In the genomic region with DNA sequence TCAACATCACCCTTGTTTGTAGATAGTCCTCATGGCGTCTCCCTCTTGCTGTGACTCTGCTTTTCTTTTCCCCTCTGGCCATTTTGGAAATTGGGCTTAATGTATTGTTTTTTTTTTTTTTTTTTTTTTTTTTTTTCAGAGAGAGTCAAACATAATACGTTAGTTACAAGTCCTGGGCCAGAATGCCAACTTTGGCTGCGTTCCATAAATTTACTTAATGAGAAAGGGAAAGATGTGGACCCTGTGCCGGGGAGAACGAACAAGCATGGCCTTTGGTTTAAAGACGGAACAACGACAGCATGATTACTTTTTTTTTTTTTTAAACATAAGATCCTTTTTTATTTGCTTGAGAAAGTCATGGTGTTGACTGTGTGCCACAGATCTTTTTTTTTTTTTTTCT, we compare ENCODE assay signal across 26 mouse cellular contexts. TPM values are rescaled to one million over a fixed set of nuclear protein-coding genes. Genes with fewer than 3 reads are reported as not detected.
DNase-seq lines count a peak whose midpoint lies in the region; ATAC-seq lines count a peak whose summit lies in the region.
"Had no signal": no experiment of that assay in that cellular context is flagged by ENCODE, and none has a peak within 500 bp of the region (broad histone marks: within the 10 kb centered on the region; RNA-seq: fewer than 3 reads in every experiment).

No protein-coding gene starts in this region.

- no peaks in the 10 kb centered on the region for H3K9me3 ChIP-seq in forebrain, embryonic 13.5 days (replicated peaks)
- H3K9me3 ChIP-seq in forebrain, embryonic 12.5 days, result no peaks in the 10 kb centered on the region
- H3K9me3 ChIP-seq in kidney, embryonic 15.5 days (replicated peaks), result no peaks in the 10 kb centered on the region
- H3K9me3 ChIP-seq: embryonic facial prominence, embryonic 12.5 days; heart, embryonic 12.5 days; hindbrain, embryonic 12.5 days had no signal

- H3K36me3 ChIP-seq in forebrain, embryonic 13.5 days (ENCODE audit: poor library complexity, severe bottlenecking), result no peaks in the 10 kb centered on the region
- H3K36me3 ChIP-seq in forebrain, embryonic 12.5 days (replicated peaks), result no peaks in the 10 kb centered on the region
- H3K36me3 ChIP-seq in kidney, embryonic 15.5 days, result no peaks in the 10 kb centered on the region
- H3K36me3 ChIP-seq: embryonic facial prominence, embryonic 12.5 days; heart, embryonic 12.5 days; hindbrain, embryonic 12.5 days had no signal

- no peak overlapping the region for H3K4me3 ChIP-seq in forebrain, embryonic 13.5 days
- no peak overlapping the region for H3K4me3 ChIP-seq in forebrain, embryonic 12.5 days (replicated peaks)
- no peak overlapping the region for H3K4me3 ChIP-seq in kidney, embryonic 15.5 days (replicated peaks)
- H3K4me3 ChIP-seq: embryonic facial prominence, embryonic 12.5 days; heart, adult 2 months; heart, embryonic 12.5 days; hindbrain, embryonic 12.5 days had no signal

- no peak overlapping the region for H3K9ac ChIP-seq in forebrain, embryonic 13.5 days
- no peak overlapping the region for H3K9ac ChIP-seq in forebrain, embryonic 12.5 days
- H3K9ac ChIP-seq in kidney, embryonic 15.5 days, result no peak overlapping the region
- H3K9ac ChIP-seq: embryonic facial prominence, embryonic 12.5 days; forebrain, postnatal 0 days; heart, embryonic 12.5 days; hindbrain, embryonic 12.5 days had no signal

- no peaks in the 10 kb centered on the region for H3K27me3 ChIP-seq in forebrain, embryonic 13.5 days
- H3K27me3 ChIP-seq in forebrain, embryonic 12.5 days, result no peaks in the 10 kb centered on the region
- H3K27me3 ChIP-seq in kidney, embryonic 15.5 days, result no peaks in the 10 kb centered on the region
- H3K27me3 ChIP-seq: embryonic facial prominence, embryonic 12.5 days; heart, embryonic 12.5 days; hindbrain, embryonic 12.5 days; Patski had no signal

- H3K4me2 ChIP-seq in forebrain, embryonic 13.5 days, result no peak overlapping the region
- H3K4me2 ChIP-seq in forebrain, embryonic 12.5 days, result no peak overlapping the region
- no peak overlapping the region for H3K4me2 ChIP-seq in kidney, embryonic 15.5 days
- H3K4me2 ChIP-seq: embryonic facial prominence, embryonic 12.5 days; heart, embryonic 12.5 days; hindbrain, embryonic 12.5 days had no signal

- no peak overlapping the region for H3K27ac ChIP-seq in forebrain, embryonic 13.5 days
- H3K27ac ChIP-seq in forebrain, embryonic 12.5 days, result no peak overlapping the region
- H3K27ac ChIP-seq in kidney, embryonic 15.5 days, result 0 out of 2 replicates have a peak overlapping the region, but pooled peaks have one; percentile 18
- H3K27ac ChIP-seq: embryonic facial prominence, embryonic 12.5 days; heart, adult 2 months; hindbrain, embryonic 12.5 days had no signal

- DNase-seq in heart, adult 11 months, result peak; percentile 30
- no peak for DNase-seq in heart, postnatal 10 days
- no peak for DNase-seq in kidney, postnatal 10 days
- DNase-seq in MN1 (ENCODE audit: low spot score), result peak; percentile 69
- no peak for DNase-seq in thymus, postnatal 36 days
- DNase-seq: adrenal gland, postnatal 14 days; cerebellum, adult 2 months; embryo, embryonic 11 days; forebrain, postnatal 0 days; gastrocnemius, postnatal 36 days; heart, adult 2 months; heart, postnatal 36 days; kidney, adult 18-20 months had no signal

- peak; percentile 27; the same call in 1 of the 2 replicates for ATAC-seq in forebrain, embryonic 13.5 days
- no peak for ATAC-seq in forebrain, embryonic 12.5 days (ENCODE audit: low FRiP score)
- no peak for ATAC-seq in kidney, embryonic 15.5 days (replicated peaks; ENCODE audit: low FRiP score)
- ATAC-seq: activated CD4-positive, CD25-positive, alpha-beta regulatory T cell, adult 4 months; forebrain, postnatal 0 days; hindbrain, embryonic 16.5 days; Patski had no signal

- intact Hi-C loops in heart, postnatal 10 days (cut with DNase I), result no loop called here

- H3K4me1 ChIP-seq in forebrain, embryonic 13.5 days, result peaks cover 10% of the 10 kb centered on the region
- H3K4me1 ChIP-seq in forebrain, embryonic 12.5 days, result peaks cover 16% of the 10 kb centered on the region
- H3K4me1 ChIP-seq in kidney, embryonic 15.5 days, result peaks cover 23% of the 10 kb centered on the region

- WGBS in forebrain, embryonic 13.5 days, result 51% methylated on average over 7 of the region's 7 CpGs
- WGBS in forebrain, embryonic 12.5 days, result 67% methylated on average over 7 of the region's 7 CpGs
- WGBS in kidney, embryonic 15.5 days, result 61% methylated on average over 7 of the region's 7 CpGs

RNA-seq across cellular contexts. Expression of a gene that starts 13.6 kb away (rescaled TPM):
- polyA plus RNA-seq in forebrain, embryonic 13.5 days (2015; fragmentation: Nextera tagmentation; extraction: Ambion mirVana), result 0.59 and 0.64 TPM in 2 replicates
- 1.4 and 1.5 TPM in 2 replicates for polyA plus RNA-seq in forebrain, embryonic 12.5 days (2016; fragmentation: Nextera tagmentation; extraction: Ambion mirVana)
- not detected for total RNA-seq in heart, postnatal 10 days (2021)
- polyA plus RNA-seq in kidney, embryonic 15.5 days (2015; fragmentation: Nextera tagmentation; extraction: Ambion mirVana), result 0.23 and 0.39 TPM in 2 replicates
- total RNA-seq: adrenal gland, adult 18-20 months; adrenal gland, postnatal 14 days; gastrocnemius, adult 18-20 months; gastrocnemius, postnatal 36 days; heart, adult 2 months; heart, postnatal 36 days; MEL had no signal
- polyA plus RNA-seq: heart, adult 2 months; intestine, embryonic 14.5 days; Patski had no signal

RNA-seq across cellular contexts. Expression of a gene that starts 26.1 kb away (rescaled TPM):
- polyA plus RNA-seq in forebrain, embryonic 13.5 days (2015; fragmentation: Nextera tagmentation; extraction: Ambion mirVana), result 12.6 and 15.6 TPM in 2 replicates
- 20.5 and 22.5 TPM in 2 replicates for polyA plus RNA-seq in forebrain, embryonic 12.5 days (2016; fragmentation: Nextera tagmentation; extraction: Ambion mirVana)
- total RNA-seq in heart, postnatal 10 days (2021), result 10 to 100 TPM; 13.2 to 14.3 TPM
- 41.0 and 41.9 TPM in 2 replicates for polyA plus RNA-seq in kidney, embryonic 15.5 days (2015; fragmentation: Nextera tagmentation; extraction: Ambion mirVana)

Comparison
In these comparisons a context has a peak if more than half of its experiments do, and no peak if none do; other contexts are left out.
1. DNase-seq: peak in heart, adult 11 months (single experiment) and MN1 (single experiment); none in heart, postnatal 10 days (0 of 2), kidney, postnatal 10 days (single experiment) and thymus, postnatal 36 days (0 of 2).